Mouse (Mus musculus) gastrocnemius, adult 8-10 months (tissue): ENCODE data around the gene Hmga1b. TPM values are rescaled to one million over a fixed set of nuclear protein-coding genes. Genes with fewer than 3 reads are reported as not detected.
"Not testable (repeated sequence)": the region's sequence is repeated elsewhere in the genome, so short reads cannot be mapped to it uniquely, and the experiment has no call there.

Source experiments
- DNase-seq, 2 experiments: peaks; one replicate each; pipeline ENCODE4 v3.0.0; 2022; ENCODE audit warnings: low spot score in 2 of 2
- total RNA-seq, 4 experiments: library from RNA; stranded (reverse); gene quantifications; 2 replicates each; pipeline ENCODE4 v1.2.4; 2022

Hmga1b gene
- total RNA-seq, 4 experiments from 2014 or later, result 14.8 to 40.9 (median 19.1) TPM

DNA sequence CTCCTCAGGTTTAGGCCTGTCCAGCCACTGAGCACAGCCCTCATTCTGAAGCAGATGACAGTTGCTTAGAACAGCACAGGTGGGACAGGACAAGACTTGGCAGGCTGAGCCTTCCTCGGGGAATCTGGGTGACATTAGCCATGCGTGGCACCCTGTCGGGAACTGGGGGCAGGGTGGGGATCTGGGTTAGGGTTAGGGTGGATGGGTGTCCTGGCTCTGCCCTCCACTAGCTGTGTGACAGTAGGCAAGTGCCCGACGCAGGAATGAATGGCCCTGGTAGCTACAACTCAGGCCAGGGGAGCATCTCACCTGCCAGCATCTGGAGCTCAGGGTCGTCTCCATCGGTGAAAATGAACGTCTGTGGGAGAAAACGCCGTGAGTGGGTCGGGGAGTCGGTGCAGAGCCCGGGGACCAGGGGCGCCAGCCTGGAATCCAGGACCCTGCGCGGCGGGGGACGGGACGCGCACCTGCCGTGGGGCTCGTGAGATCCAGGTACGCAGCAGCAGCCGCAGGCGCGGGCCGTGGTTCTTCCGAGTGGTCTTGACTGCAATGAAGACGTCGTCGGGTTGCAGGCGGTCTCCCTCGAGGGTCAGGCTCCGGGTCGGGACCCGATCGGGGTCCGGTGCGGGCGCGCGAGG lies 21.0 kb downstream of the Hmga1b start:
- DNase-seq, result no peak

DNA sequence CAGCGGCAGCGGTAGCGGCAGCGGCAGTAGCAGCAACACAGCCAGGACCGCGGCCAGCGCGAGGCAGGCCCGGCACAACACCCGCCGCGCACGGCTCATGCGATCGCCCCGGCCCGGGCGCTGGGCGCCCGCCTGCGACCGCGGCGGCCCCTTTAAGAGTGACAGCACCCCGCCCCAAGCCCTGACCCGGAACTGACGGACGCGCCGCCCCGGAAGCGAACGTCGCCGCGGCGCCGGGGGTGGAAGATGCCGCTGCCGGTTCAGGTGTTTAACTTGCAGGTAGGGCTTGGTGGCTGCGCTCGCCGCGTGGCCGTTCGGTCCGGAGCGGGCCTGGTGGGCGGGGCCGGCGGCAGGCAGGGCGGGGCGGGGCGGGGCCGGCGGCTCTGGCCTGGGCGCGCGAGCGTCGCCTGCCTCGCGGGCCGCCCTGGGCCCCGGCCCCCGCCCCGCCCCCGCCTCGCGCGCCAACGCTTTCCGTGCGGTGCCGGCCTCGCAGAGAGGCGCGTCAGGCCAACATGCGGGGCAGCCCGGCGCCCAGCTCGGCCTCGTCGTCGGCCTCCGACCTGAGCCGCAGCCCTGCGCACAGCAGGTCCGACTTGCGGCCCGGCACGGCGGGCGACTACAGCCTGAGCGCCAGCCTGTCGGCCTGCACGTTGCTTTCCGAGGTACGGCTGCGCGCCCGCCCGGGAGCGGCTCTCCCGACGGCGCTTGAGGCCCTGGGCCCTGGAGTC lies 21.6 kb downstream of the Hmga1b start, which contains the start of the genes Rfng and Gps1:
Gene Rfng, minus strand, starts transcription at position 144 of the 728 bp plus-strand sequence.
Gene Gps1, plus strand, starts transcription at position 209 of the 728 bp plus-strand sequence.
- DNase-seq, result peak; percentile 56 to 68

DNA sequence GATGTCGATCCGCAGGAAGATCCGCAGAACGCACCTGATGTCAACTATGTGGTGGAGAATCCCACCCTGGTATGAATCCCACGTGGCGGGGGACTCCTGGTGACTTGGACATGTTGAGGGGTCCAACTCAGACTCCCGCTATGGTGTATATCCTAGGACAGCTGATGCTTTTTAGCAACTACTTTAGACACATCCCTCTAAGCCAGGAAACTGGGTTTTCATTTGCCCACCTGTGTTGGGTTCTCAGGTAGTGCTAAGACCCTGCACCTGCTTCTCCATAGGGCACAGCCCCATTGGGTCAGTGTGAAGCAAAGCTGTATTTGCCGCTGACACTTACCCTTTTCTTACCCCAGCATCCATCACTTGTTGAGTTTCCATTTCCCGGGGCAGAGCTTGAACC lies 22.6 kb downstream of the Hmga1b start:
- no peak for DNase-seq

DNA sequence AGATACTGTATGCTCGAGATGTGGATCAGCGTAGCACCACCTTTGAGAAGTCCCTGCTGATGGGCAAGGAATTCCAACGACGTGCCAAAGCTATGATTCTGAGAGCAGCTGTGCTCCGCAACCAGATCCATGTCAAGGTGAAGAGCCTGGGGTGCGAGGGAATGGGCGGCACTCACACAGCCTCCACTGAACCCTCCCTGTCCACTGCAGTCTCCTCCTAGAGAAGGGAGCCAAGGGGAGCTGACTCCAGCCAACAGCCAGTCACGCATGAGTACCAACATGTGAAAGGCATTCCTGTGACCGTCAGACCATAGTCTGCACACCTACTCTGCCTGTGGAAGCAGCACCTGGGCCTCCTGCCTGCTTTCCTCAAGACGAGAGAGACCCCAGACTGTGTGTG lies 25.9 kb downstream of the Hmga1b start:
- DNase-seq, result not testable (repeated sequence)

DNA sequence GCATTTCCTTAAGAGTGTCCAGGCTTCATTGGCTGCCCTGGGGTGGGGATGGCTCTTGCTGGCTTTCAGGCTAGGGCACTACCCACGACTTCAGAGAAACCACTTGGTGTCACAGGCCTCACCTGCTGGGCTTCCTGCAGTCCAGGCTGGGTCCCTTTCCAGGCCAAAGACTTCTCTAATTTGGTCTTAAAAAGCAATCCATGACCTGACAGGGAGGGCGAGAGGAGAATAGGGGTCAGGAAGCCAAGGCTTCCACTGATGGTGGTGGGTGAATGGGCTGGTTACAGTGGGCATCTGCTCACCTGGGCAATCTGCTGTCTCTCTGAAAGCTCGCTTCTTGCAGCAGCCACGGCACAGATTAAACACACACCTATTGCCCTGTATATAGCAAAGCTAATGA lies 26.8 kb downstream of the Hmga1b start:
- no peak for DNase-seq

DNA sequence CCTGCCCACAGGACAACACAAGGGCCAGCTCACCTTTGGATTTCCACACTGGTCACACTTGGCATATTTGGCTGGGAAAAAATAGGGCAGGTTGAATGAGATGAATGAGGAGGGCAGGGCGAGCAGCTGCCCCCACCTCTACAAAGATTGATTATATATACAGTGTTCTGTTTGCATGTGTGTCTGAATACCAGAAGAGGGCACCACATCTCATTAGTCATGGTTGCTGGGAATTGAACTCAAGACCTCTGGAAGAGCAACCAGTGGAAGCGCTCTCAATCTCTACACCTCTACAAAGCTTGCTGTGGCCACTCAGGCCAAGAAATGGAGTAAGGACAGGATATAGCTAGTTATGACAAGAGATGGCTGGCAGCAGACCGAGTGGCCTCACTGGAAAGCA lies 27.2 kb downstream of the Hmga1b start:
- no peak for DNase-seq

DNA sequence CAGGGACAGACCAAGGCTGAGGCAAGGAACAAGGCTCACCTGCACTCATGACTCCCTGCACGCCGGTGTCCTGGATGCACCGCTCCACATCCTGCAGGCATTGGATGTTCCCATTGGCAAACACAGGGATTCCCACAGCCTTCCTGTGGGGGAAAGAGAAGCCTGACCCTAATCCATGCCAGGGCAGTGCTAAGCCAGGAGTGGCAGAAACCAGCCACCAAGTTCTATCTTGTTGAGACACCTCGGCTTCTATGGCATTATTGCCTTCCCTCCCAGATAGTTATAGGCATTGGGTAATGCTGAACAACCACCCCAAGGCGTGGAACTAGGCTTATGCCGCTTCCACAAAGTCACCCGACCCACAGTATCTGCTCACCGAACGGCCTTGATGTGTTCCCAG lies 30.1 kb downstream of the Hmga1b start:
- no peak for DNase-seq

DNA sequence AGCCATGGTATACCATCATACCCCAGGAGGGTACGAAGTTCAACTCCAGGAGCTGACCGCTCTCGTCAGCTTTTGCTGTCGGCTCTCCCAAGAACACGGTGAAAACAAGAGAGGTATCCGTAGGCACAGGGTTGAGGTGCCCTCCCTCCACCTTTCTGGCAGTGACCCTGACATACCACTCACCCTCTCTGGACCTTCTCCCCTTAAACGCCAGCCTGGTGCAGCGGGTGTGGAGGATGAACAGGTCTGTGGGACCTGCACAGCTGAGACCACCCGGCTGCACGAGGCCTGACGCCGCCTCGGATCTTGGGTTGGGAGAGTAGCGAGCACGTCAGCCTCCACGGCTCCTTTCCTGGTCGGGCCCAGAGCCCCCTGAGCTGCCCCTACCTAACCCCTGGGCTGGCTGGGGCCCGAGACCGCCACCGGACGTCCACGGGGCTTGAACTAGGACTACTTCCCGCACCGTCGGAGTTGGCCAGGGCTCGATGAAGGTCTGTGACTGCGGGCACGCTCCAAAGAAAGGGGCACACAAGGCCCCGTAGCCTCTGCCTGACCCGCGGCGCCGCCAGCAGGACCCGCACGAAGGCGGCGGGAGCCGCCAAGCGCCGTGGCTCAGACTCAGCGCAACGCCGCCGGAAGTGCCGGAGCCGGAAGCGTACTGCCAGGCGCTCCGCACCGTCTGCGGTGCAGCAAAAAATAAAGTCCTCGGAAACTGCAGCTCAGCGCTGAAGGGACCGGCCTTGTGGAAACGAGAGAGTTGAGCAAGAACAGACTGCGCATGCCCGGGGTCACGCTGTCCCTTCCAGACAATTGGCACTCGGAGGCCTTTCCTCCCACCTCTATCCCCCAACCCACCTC lies 33.4 kb downstream of the Hmga1b start, which contains the start of gene Dus1l:
Gene Dus1l, minus strand, starts transcription at position 648 of the 858 bp plus-strand sequence.
- DNase-seq, result peak; percentile 90 to 94

DNA sequence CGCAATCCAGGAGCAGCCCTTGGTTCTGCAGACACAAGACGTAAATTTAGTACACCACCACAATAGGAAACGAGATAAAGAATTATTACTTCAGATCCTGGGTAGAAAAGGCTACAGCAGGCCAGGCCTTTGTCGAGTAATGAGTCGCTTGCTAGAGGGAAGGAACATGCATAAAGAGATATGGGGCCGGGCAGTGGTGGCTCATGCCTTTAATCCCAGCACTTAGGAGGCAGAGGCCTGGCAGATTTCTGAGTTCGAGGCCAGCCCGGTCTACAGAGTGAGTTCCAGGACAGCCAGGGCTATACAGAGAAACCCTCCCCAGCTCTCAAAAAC lies 34.0 kb downstream of the Hmga1b start:
- DNase-seq, result no peak

DNA sequence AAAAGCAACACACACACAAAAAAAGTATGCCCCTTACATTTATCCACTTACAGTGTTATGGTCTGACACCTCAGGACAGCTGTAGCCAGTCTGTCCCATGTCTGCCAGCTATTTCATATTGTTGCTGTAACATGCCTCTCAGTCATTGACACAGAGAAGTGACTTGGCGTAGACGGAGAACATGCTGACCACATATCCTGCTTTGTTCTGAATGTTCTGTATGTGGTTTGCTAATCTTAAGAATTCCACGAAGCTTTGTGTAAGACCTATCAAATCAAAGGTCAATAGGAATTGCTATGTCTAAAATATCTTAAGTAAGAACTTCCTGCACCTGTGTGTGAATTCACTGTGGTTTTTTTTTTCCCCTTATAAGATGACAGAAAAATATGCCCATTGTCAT lies 35.6 kb downstream of the Hmga1b start:
- DNase-seq, result no peak

DNA sequence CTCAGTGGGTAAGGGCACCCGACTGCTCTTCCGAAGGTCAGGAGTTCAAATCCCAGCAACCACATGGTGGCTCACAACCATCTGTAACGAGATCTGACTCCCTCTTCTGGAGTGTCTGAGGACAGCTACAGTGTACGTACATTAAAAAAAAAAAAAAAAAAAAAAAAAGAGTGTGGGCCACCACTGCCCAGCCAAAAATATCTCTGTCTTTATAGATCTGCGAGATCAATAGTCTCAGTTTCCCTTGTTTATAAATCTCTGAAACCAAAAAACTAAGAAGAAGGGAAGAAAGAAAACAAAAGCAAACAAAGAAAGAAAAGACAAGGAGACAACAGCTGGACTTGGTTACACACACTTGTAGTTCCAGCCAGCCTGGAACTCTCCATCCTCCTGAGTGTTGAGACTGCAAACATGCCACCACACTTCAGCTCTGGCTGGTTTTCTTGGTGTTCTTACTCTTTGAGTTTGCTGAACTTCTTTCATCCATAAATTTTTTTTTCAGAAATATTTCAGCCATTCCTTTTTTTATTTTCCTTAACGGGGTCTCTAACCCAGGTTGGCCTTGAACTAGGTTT lies 36.8 kb downstream of the Hmga1b start:
- DNase-seq, result no peak

DNA sequence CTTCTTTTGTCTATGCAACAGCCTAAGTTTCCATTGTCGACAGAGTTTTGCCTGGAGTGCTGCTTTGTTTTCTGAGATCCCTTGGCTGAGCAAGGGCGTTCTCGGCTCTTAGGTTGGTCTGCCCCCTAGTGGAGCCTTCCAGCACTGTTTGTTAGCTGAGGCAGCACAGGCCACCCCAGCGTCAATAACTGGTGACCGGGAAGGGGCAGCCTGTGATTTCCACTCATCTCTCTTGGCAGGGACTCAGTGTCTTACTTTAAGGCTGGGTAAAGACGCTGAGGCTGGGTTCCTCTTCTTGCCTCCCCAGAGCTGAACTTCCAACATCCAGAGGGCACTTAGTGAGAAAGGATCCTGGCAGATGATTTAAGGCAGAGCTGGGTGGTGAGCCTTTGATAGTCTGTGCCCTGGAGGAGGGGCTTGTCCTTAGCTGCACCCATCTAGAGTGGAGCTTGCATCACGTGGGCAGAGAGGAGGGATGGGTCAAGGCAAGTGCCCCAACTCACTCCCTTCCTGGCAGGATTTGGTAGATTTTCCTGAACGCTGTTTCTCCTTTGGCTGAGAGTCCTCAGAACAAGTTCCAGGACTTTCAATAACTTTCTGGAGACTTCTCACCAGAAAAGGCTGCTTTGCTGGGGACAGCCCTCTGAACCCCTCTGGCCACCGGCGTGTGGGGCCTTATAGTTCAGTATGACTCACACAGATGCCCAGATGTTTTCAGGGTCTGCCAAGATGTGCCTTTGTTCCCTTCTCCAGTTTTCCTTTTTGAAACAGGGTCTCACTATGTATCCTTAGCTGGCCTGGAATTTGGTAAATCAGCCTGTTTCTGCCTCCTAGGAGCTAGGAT lies 37.7 kb downstream of the Hmga1b start:
- peak; percentile 80 to 84 for DNase-seq

DNA sequence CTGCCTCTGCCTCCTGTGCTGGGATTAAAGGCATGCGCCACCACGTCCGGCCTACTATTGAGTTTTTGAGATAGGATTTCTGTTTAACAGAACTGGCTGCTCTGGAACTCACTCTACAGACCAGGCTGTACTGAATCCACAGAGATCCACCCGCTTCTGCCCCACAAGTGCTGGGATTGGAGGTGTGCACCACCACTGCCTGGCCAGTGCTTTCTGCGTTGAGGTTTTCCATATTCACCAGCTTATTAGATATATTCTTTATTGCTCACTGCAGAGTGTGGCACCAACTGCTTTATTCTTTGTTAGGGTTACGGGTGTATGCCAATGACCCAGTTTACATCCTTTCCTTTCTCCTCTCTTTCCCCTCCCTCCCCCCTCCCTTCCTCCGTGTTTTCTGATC lies 41.7 kb downstream of the Hmga1b start:
- DNase-seq, result no peak

DNA sequence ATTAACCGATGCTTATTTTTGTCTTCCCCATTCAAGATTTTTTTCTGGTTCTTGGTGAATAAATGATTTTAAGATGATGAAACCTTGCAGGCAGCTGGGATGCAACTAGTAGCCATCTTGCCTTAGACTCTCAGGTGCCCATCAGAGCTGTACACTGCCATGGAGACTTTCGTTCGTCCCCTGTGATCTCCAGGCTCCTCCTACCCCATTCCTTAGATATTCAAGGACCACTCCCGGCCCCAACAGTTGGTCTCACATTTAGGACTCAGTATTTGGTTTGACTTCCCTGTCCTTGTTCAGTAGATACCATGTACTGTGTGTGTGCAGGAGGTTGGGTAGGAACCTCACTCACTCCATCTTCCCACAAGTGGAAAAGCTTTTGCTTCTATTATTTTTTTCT lies 42.2 kb downstream of the Hmga1b start:
- DNase-seq, result no peak

DNA sequence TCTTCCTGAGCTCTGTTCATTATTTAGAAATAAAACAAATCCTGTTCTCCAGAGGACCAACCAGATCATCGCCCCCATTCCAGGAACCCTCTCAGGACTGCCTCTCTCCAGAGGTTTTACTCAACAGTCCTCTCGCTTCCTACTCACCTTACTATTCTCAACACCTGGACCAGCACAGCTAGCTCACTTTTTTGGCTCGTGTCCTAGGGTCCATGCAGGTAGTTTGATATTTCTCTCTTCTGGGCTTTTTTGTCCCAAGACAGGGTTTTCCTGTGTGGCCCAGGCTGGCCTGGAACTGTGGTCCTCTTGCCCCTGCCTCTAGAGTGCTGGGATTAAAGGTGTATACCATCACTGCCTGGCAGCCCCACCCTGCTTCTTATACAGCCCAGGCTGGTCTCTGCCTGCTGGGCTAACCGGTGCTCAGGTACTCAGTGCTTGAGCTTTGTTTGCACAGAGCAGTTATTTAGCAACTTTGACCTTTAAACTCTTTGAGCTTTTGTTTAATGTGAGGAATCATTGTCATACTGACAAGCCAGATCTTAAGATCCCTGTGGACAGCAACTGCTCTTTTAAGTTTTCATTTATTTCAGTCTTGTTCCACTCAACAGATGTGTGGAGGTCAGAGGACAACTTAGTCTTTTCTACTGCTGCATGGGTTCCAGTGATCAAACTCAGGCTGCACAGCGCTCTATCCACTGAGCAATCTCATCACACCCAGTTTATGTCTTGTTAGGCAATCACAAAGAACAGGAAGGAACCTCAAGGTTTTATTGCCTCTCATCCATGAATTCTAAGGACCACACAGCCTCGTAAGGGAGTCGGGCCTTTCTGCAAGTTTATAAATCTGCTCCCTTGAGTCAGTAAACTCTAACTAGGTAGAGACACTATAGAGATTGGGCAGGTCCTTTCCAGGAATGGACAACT lies 43.0 kb downstream of the Hmga1b start:
- DNase-seq, result no peak

DNA sequence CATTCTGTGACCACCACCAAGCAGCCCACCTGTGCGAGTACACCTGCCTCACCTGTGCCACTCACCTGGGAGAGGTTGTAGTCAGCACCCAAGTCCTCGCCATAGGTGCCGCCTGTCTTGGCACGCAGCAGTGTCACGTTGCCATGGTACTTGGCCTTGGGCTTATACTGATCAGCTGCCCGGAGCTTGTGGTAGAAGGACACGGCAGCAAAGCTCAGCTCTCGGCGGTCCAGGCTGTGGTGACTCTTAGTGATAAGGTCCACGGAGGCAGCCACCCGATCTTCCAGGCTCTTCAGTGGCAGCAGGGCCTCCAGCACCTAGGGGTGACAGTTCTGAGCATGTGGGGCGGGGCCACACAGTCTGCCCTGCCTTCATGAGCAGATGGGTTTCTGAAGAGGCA lies 45.4 kb downstream of the Hmga1b start:
- DNase-seq, result no peak

DNA sequence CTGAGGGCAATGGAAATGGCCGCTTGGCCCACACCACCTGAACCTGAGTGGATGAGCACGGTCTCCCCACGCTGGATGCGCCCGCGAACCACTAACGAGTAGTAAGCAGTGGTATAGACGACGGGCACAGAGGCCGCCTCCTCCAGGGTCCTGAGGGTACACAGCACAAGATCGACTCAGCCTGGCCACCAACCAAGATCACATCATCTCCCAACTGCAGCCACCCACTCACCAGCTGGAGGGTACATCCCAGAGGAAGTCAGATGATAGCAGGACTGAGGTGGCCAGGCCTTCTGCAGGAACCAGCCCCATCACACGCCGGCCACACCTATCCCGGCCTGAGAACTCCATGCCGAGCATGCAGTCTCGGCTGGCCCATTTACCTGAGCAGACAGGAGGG lies 49.5 kb downstream of the Hmga1b start:
- DNase-seq, result no peak
